Mouse (Mus musculus): ENCODE results near the gene Serpinb13. TPM values are rescaled to one million over a fixed set of nuclear protein-coding genes. Genes with fewer than 3 reads are reported as not detected.

The Serpinb13 gene
- not detected in 2 replicates for polyA plus RNA-seq (2014; fragmentation: Nextera tagmentation; extraction: Ambion mirVana)

GRCm38 (mm10) chr1:106980684-106981083 lies at the start of gene Serpinb13:
Serpinb13 (plus strand) TSS chr1:106980984.
- no peak within 1 kb of the TSS for H3K27ac ChIP-seq (ENCODE audit: low read depth, low read length)
- H3K9me3 ChIP-seq (replicated peaks; ENCODE audit: control insufficient read depth, low read length), result no peaks in the 10 kb centered on the region
- H3K36me3 ChIP-seq (ENCODE audit: control insufficient read depth, insufficient read depth, low read length), result no peaks in the 10 kb centered on the region
- no peak for ATAC-seq (replicated peaks; ENCODE audit: insufficient number of reproducible peaks, low FRiP score, low TSS enrichment)
- no peaks in the 10 kb centered on the region for H3K4me1 ChIP-seq (ENCODE audit: control insufficient read depth, insufficient read depth, low read length)
- no peaks in the 10 kb centered on the region for H3K27me3 ChIP-seq (ENCODE audit: control insufficient read depth, insufficient read depth, low read length)
- H3K4me3 ChIP-seq (ENCODE audit: low read depth, low read length), result no peak within 1 kb of the TSS
- no peak within 1 kb of the TSS for H3K4me2 ChIP-seq
- H3K9ac ChIP-seq (ENCODE audit: low read depth, low read length), result no peak within 1 kb of the TSS

DNA sequence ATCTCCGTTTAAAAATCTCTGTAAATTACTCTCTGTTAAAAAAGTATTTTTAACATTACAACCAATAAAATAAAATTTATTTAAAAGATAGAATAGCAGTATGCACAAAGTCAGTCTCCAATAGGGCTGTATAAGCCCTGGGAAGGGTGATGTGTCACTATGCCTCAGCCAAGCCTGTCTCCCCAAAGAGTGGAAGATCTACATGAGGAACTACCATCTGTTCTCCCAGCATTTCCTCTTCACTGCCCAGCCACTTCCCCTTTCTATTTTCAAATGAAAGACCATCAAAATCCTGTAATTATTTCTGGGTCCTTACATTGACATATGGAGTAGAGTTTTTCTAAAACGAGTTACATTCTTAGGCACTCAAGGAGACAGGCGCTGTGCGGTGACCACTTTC lies 48.8 kb upstream of the Serpinb13 start:
- Histone ChIP-seq H3K9ac (ENCODE audit: low read depth, low read length) (no peak overlapping the region), H3K27ac (ENCODE audit: low read depth, low read length) (no peak overlapping the region), H3K36me3 (ENCODE audit: control insufficient read depth, insufficient read depth, low read length) (no peaks in the 10 kb centered on the region), H3K4me2 (no peak overlapping the region), H3K27me3 (ENCODE audit: control insufficient read depth, insufficient read depth, low read length) (no peaks in the 10 kb centered on the region), H3K4me3 (ENCODE audit: low read depth, low read length) (no peak overlapping the region), H3K9me3 (replicated peaks; ENCODE audit: control insufficient read depth, low read length) (no peaks in the 10 kb centered on the region), H3K4me1 (ENCODE audit: control insufficient read depth, insufficient read depth, low read length) (no peaks in the 10 kb centered on the region)
- WGBS (ENCODE audit: insufficient replicate concordance), result 69% methylated on average over 4 of the region's 4 CpGs
- no peak for ATAC-seq (replicated peaks; ENCODE audit: insufficient number of reproducible peaks, low FRiP score, low TSS enrichment)

DNA sequence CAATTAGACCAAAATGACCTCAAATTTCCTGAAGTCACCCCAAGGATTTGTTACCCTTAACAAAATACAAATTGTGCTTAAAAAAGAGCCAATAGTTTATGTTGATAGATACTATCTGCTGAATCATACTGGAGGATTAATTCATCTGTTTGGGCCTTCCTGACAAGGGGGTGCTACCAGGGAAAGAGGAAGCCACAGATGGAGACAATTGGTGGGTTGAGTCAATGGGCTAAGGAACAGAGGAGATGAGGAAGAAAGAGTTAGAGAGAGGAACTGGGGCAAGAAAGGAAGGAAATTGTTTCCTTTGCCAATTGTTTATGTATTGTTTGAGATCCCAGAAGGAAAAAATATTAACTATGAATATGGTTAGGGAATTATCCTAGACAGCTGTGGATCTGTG lies 47.1 kb upstream of the Serpinb13 start:
- no peak for ATAC-seq (replicated peaks; ENCODE audit: insufficient number of reproducible peaks, low FRiP score, low TSS enrichment)
- no peaks in the 10 kb centered on the region for H3K4me1 ChIP-seq (ENCODE audit: control insufficient read depth, insufficient read depth, low read length)
- H3K4me2 ChIP-seq, result no peak overlapping the region
- no peaks in the 10 kb centered on the region for H3K27me3 ChIP-seq (ENCODE audit: control insufficient read depth, insufficient read depth, low read length)
- H3K4me3 ChIP-seq (ENCODE audit: low read depth, low read length), result no peak overlapping the region
- no peaks in the 10 kb centered on the region for H3K9me3 ChIP-seq (replicated peaks; ENCODE audit: control insufficient read depth, low read length)
- H3K9ac ChIP-seq (ENCODE audit: low read depth, low read length), result no peak overlapping the region
- H3K36me3 ChIP-seq (ENCODE audit: control insufficient read depth, insufficient read depth, low read length), result no peaks in the 10 kb centered on the region
- H3K27ac ChIP-seq (ENCODE audit: low read depth, low read length), result no peak overlapping the region

DNA sequence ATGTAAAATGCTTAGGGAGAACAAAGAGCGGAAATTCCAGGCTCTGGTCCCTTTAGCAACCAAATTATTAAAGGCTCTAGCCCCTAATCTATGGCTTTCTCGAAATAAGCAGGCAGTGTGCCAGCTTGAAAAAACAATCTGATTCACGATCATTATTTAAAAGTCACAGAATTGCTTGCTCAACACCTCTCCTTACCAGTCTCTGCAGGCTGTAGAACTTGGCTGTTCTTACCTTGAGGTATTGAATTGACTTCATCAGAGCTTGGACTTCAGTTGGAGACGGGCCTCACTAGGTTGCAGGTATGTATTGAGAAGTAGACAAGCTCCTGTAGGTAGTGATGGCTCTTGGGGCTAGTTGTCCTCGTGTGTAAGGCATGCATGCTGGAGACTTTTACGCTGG lies 46.5 kb upstream of the Serpinb13 start, which contains the start of gene Serpinb12:
Serpinb12 (plus strand) TSS at position 185 of the 400 bp plus-strand sequence.
- WGBS (ENCODE audit: insufficient replicate concordance), result 74% methylated on average over 6 of the region's 6 CpGs
- Histone ChIP-seq H3K4me3 (ENCODE audit: low read depth, low read length) (no peak within 1 kb of the TSS), H3K36me3 (ENCODE audit: control insufficient read depth, insufficient read depth, low read length) (no peaks in the 10 kb centered on the region), H3K27me3 (ENCODE audit: control insufficient read depth, insufficient read depth, low read length) (no peaks in the 10 kb centered on the region), H3K4me1 (ENCODE audit: control insufficient read depth, insufficient read depth, low read length) (no peaks in the 10 kb centered on the region), H3K9me3 (replicated peaks; ENCODE audit: control insufficient read depth, low read length) (no peaks in the 10 kb centered on the region), H3K9ac (ENCODE audit: low read depth, low read length) (no peak within 1 kb of the TSS), H3K4me2 (no peak within 1 kb of the TSS), H3K27ac (ENCODE audit: low read depth, low read length) (no peak within 1 kb of the TSS)
- ATAC-seq (replicated peaks; ENCODE audit: insufficient number of reproducible peaks, low FRiP score, low TSS enrichment), result no peak

- Histone ChIP-seq H3K36me3 (ENCODE audit: control insufficient read depth, insufficient read depth, low read length) (no peaks in the 10 kb centered on the region), H3K9me3 (replicated peaks; ENCODE audit: control insufficient read depth, low read length) (no peaks in the 10 kb centered on the region), H3K4me2 (no peak overlapping the region), H3K27ac (ENCODE audit: low read depth, low read length) (no peak overlapping the region), H3K9ac (ENCODE audit: low read depth, low read length) (no peak overlapping the region), H3K4me1 (ENCODE audit: control insufficient read depth, insufficient read depth, low read length) (no peaks in the 10 kb centered on the region), H3K4me3 (ENCODE audit: low read depth, low read length) (no peak overlapping the region), H3K27me3 (ENCODE audit: control insufficient read depth, insufficient read depth, low read length) (no peaks in the 10 kb centered on the region)
- WGBS (ENCODE audit: insufficient replicate concordance), result 65% methylated on average over 1 of the region's 1 CpGs
- no peak for ATAC-seq (replicated peaks; ENCODE audit: insufficient number of reproducible peaks, low FRiP score, low TSS enrichment)
Observed at GRCm38 (mm10) chr1:106947217-106947616, 33.6 kb upstream of the Serpinb13 start.

DNA sequence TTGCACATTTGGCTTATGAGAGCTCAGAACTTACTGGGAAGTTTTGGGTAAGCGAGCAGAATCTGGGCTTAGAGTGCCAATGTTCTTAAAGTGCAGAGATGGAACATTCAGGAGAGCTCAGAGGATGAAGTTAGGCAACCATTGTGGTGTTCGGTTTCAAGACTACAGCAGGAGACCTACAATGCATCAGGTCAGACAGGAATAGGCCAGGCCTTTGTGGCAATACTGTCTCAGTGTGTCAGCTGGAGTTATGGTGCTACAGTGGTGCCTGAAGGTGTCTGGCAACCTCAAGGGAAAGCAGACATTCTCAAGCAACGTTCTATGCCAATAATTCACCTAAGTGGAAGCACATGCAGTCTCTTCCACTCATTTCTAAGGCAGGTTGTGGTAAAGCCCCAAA lies 20.8 kb upstream of the Serpinb13 start:
- no peak for ATAC-seq (replicated peaks; ENCODE audit: insufficient number of reproducible peaks, low FRiP score, low TSS enrichment)
- Histone ChIP-seq H3K4me3 (ENCODE audit: low read depth, low read length) (no peak overlapping the region), H3K27ac (ENCODE audit: low read depth, low read length) (no peak overlapping the region), H3K27me3 (ENCODE audit: control insufficient read depth, insufficient read depth, low read length) (no peaks in the 10 kb centered on the region), H3K4me1 (ENCODE audit: control insufficient read depth, insufficient read depth, low read length) (no peaks in the 10 kb centered on the region), H3K4me2 (no peak overlapping the region), H3K36me3 (ENCODE audit: control insufficient read depth, insufficient read depth, low read length) (no peaks in the 10 kb centered on the region), H3K9ac (ENCODE audit: low read depth, low read length) (no peak overlapping the region), H3K9me3 (replicated peaks; ENCODE audit: control insufficient read depth, low read length) (no peaks in the 10 kb centered on the region)
- 70% methylated on average over 3 of the region's 3 CpGs for WGBS (ENCODE audit: insufficient replicate concordance)

DNA sequence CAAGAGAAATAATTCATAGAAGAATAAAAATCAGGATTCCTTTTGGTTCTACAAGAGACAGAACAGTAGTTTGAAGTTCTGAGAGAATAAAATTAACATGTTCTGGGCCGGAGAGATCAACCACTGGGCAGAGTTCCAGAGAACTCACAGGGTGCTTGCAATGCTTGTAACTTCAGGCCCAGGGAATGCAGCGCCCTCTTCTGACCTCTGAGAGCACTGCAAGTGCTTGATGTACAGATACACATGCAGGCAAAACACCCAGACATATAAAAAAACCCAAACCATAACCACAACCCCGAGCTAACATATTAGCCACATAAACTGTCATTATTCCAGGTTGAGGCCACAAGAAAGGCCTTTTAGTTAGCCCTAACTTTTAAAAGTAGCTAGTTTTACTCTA lies 19.8 kb upstream of the Serpinb13 start:
- 41% methylated on average over 3 of the region's 3 CpGs for WGBS (ENCODE audit: insufficient replicate concordance)
- H3K4me1 ChIP-seq (ENCODE audit: control insufficient read depth, insufficient read depth, low read length), result no peaks in the 10 kb centered on the region

DNA sequence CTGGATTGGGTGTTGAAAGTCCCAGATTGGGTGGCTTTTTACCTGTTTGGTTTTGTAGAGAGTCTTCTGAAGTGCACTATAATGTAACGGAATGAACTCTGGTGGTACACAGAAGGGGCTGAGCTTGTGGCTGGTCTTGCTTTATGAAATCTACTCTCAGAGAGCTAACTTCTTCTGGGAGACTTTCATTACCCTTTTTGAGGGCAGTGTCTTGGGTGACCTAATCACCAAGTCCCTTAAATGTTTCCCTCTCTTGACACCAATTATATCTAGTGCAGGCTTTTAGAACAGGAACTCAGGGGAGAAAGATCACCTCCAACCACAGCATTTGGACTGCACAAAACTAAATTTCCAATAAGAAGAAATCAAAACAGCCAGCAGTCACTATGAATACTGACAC lies 2.3 kb downstream of the Serpinb13 start:
- WGBS (ENCODE audit: insufficient replicate concordance), result 83% methylated on average over 1 of the region's 1 CpGs
- Histone ChIP-seq H3K27me3 (ENCODE audit: control insufficient read depth, insufficient read depth, low read length) (no peaks in the 10 kb centered on the region), H3K9me3 (replicated peaks; ENCODE audit: control insufficient read depth, low read length) (no peaks in the 10 kb centered on the region)

More for the DNA sequence above, 19.8 kb upstream of the Serpinb13 start:
- Histone ChIP-seq H3K9me3 (replicated peaks; ENCODE audit: control insufficient read depth, low read length) (no peaks in the 10 kb centered on the region), H3K9ac (ENCODE audit: low read depth, low read length) (no peak overlapping the region), H3K36me3 (ENCODE audit: control insufficient read depth, insufficient read depth, low read length) (no peaks in the 10 kb centered on the region), H3K4me3 (ENCODE audit: low read depth, low read length) (no peak overlapping the region), H3K27me3 (ENCODE audit: control insufficient read depth, insufficient read depth, low read length) (no peaks in the 10 kb centered on the region), H3K27ac (ENCODE audit: low read depth, low read length) (no peak overlapping the region), H3K4me2 (no peak overlapping the region)
- no peak for ATAC-seq (replicated peaks; ENCODE audit: insufficient number of reproducible peaks, low FRiP score, low TSS enrichment)

GRCm38 (mm10) chr1:106983865-106984264 lies 3.1 kb downstream of the Serpinb13 start:
- no peaks in the 10 kb centered on the region for H3K27me3 ChIP-seq (ENCODE audit: control insufficient read depth, insufficient read depth, low read length)
- H3K36me3 ChIP-seq (ENCODE audit: control insufficient read depth, insufficient read depth, low read length), result no peaks in the 10 kb centered on the region
- H3K4me1 ChIP-seq (ENCODE audit: control insufficient read depth, insufficient read depth, low read length), result no peaks in the 10 kb centered on the region
- WGBS (ENCODE audit: insufficient replicate concordance), result 74% methylated on average over 2 of the region's 2 CpGs
- no peak overlapping the region for H3K27ac ChIP-seq (ENCODE audit: low read depth, low read length)
- no peaks in the 10 kb centered on the region for H3K9me3 ChIP-seq (replicated peaks; ENCODE audit: control insufficient read depth, low read length)
- H3K9ac ChIP-seq (ENCODE audit: low read depth, low read length), result no peak overlapping the region
- no peak for ATAC-seq (replicated peaks; ENCODE audit: insufficient number of reproducible peaks, low FRiP score, low TSS enrichment)
- H3K4me3 ChIP-seq (ENCODE audit: low read depth, low read length), result no peak overlapping the region
- H3K4me2 ChIP-seq, result no peak overlapping the region

More for the DNA sequence above, 2.3 kb downstream of the Serpinb13 start:
- Histone ChIP-seq H3K36me3 (ENCODE audit: control insufficient read depth, insufficient read depth, low read length) (no peaks in the 10 kb centered on the region), H3K9ac (ENCODE audit: low read depth, low read length) (no peak overlapping the region), H3K4me3 (ENCODE audit: low read depth, low read length) (no peak overlapping the region), H3K27ac (ENCODE audit: low read depth, low read length) (no peak overlapping the region), H3K4me2 (no peak overlapping the region), H3K4me1 (ENCODE audit: control insufficient read depth, insufficient read depth, low read length) (no peaks in the 10 kb centered on the region)
- no peak for ATAC-seq (replicated peaks; ENCODE audit: insufficient number of reproducible peaks, low FRiP score, low TSS enrichment)

Data from heart, embryonic 11.5 days (tissue).